In the genomic region with DNA sequence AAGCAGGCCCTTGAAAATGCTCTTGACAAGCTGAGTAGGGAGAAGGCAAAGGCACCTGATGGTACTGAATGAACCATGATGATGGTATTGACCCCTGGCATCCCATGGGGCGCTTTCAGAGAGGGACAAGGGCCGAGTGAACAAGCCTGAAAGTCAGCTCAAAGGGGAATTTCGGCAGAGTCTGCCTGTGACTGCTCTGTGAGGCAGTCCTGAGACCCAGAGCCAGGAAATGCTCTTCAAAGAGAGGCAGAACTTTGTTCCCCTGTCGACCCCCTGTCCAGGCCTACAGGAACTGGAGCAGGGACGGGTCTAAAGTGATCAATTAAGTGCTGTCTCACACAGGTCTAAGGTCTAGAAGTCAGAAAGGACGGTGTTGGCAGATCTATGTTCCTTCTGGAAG, we compare ENCODE assay signal across 9 mouse cellular contexts. TPM values are rescaled to one million over a fixed set of nuclear protein-coding genes. Genes with fewer than 3 reads are reported as not detected.
A peak's percentile ranks its signal among the peaks of the same experiment; 100 is the strongest.
DNase-seq lines count a peak whose midpoint lies in the region; ATAC-seq and TF ChIP-seq lines count a peak whose summit lies in the region.
"Had no signal": no experiment of that assay in that cellular context is flagged by ENCODE, and none has a peak within 500 bp of the region (broad histone marks: within the 10 kb centered on the region; RNA-seq: fewer than 3 reads in every experiment).

No protein-coding gene starts in this region.

- ATAC-seq in heart, embryonic 12.5 days (ENCODE audit: insufficient number of reproducible peaks, low FRiP score), result no peak
- peak; percentile 11; the same call in 1 of the 2 replicates for ATAC-seq in kidney, postnatal 0 days (replicated peaks; ENCODE audit: low FRiP score, low read depth)
- ATAC-seq: Patski had no signal

- H3K4me1 ChIP-seq in heart, embryonic 12.5 days (replicated peaks), result peaks cover 43% of the 10 kb centered on the region
- peaks cover 21% of the 10 kb centered on the region for H3K4me1 ChIP-seq in kidney, postnatal 0 days (replicated peaks; ENCODE audit: insufficient read depth, low read length)
- H3K4me1 ChIP-seq in olfactory bulb, adult 2 months (ENCODE audit: control insufficient read depth, insufficient read depth, low read length), result peaks cover 7% of the 10 kb centered on the region

- no peak overlapping the region for H3K4me3 ChIP-seq in heart, embryonic 12.5 days
- no peak overlapping the region for H3K4me3 ChIP-seq in kidney, postnatal 0 days (replicated peaks; ENCODE audit: low read depth, low read length)
- H3K4me3 ChIP-seq in olfactory bulb, adult 2 months (ENCODE audit: insufficient read depth, low read depth, low read length), result no peak overlapping the region

- H3K9me3 ChIP-seq in heart, embryonic 12.5 days (replicated peaks), result no peaks in the 10 kb centered on the region
- no peaks in the 10 kb centered on the region for H3K9me3 ChIP-seq in kidney, postnatal 0 days (replicated peaks; ENCODE audit: low read length)

- H3K27me3 ChIP-seq in heart, embryonic 12.5 days (replicated peaks), result no peaks in the 10 kb centered on the region
- H3K27me3 ChIP-seq in kidney, postnatal 0 days (ENCODE audit: insufficient read depth, low read length), result no peaks in the 10 kb centered on the region
- H3K27me3 ChIP-seq: Patski had no signal

- no peak for TF ChIP-seq POLR2A in olfactory bulb, adult 2 months (IDR thresholded peaks at IDR 0.05; ENCODE audit: insufficient read depth, low read depth, low read length)

- 31% methylated on average over 6 of the region's 6 CpGs for WGBS in heart, embryonic 12.5 days
- 16% methylated on average over 6 of the region's 6 CpGs for WGBS in kidney, postnatal 0 days
- WGBS in olfactory bulb, adult 2 months, result 63% methylated on average over 6 of the region's 6 CpGs

- peak overlapping the region; percentile 82 for H3K27ac ChIP-seq in heart, embryonic 12.5 days (ENCODE audit: poor library complexity, severe bottlenecking)
- H3K27ac ChIP-seq in kidney, postnatal 0 days, result peak overlapping the region; percentile 69
- 0 out of 2 replicates have a peak overlapping the region, but pooled peaks have one; percentile 42 for H3K27ac ChIP-seq in olfactory bulb, adult 2 months (ENCODE audit: insufficient read depth, low read depth, low read length)

- H3K9ac ChIP-seq in heart, embryonic 12.5 days, result peak overlapping the region; percentile 1; the same call in 1 of the 2 replicates
- peak overlapping the region; percentile 4; the same call in 1 of the 2 replicates for H3K9ac ChIP-seq in kidney, postnatal 0 days (ENCODE audit: low read depth, low read length)

- H3K4me2 ChIP-seq in heart, embryonic 12.5 days, result peak overlapping the region; percentile 37
- 0 out of 2 replicates have a peak overlapping the region, but pooled peaks have one; percentile 2 for H3K4me2 ChIP-seq in kidney, postnatal 0 days (ENCODE audit: low read length)

- H3K36me3 ChIP-seq in heart, embryonic 12.5 days, result no peaks in the 10 kb centered on the region
- no peaks in the 10 kb centered on the region for H3K36me3 ChIP-seq in kidney, postnatal 0 days (ENCODE audit: insufficient read depth, low read length)

- DNase-seq in lung, postnatal 10 days, result peak; percentile 24
- DNase-seq in lung, postnatal 36 days, result no peak
- DNase-seq in kidney, postnatal 0 days (ENCODE audit: low spot score), result peak; percentile 43
- no peak for DNase-seq in urinary bladder, postnatal 14 days (ENCODE audit: low spot score)
- DNase-seq in thymus, postnatal 4 days, result no peak
- no peak for DNase-seq in thymus, postnatal 10 days (ENCODE audit: low spot score in 2 of 2)

- no peak for TF ChIP-seq CTCF in kidney, postnatal 0 days (IDR thresholded peaks at IDR 0.05; ENCODE audit: low read depth)
- no peak for TF ChIP-seq CTCF in olfactory bulb, adult 2 months (IDR thresholded peaks at IDR 0.05; ENCODE audit: insufficient read depth, low read depth, low read length)

RNA-seq across cellular contexts. Expression of a gene that starts 10.3 kb away (rescaled TPM):
- 15.9 and 18.2 TPM in 2 replicates for polyA plus RNA-seq in heart, embryonic 12.5 days (2016; fragmentation: Nextera tagmentation; extraction: Ambion mirVana)
- polyA plus RNA-seq in kidney, postnatal 0 days (2015; fragmentation: Nextera tagmentation; extraction: Ambion mirVana), result 93.6 and 93.8 TPM in 2 replicates
- polyA plus RNA-seq in olfactory bulb, adult 2 months (2012; ENCODE audit: insufficient read depth, insufficient read length, low replicate concordance, missing spikeins), result not detected in 2 replicates

Comparison
In these comparisons a context has a peak if more than half of its experiments do, and no peak if none do; other contexts are left out.
1. DNase-seq: peak in lung, postnatal 10 days (single experiment) and kidney, postnatal 0 days (single experiment); none in lung, postnatal 36 days (single experiment), urinary bladder, postnatal 14 days (single experiment), thymus, postnatal 4 days (single experiment) and thymus, postnatal 10 days (0 of 2).
2. RNA of a gene that starts 10.3 kb away (polyA plus RNA-seq): 93.6 to 93.8 TPM in kidney, postnatal 0 days and 15.9 to 18.2 TPM in heart, embryonic 12.5 days; not detected in olfactory bulb, adult 2 months; every median in the first group is over 10 times any median in the second.
3. Peak in every context shown above with its lines, with median percentiles within 50 percentile points of each other: H3K27ac ChIP-seq.